8 mouse cellular contexts compared by ENCODE assay signal in the genomic region with DNA sequence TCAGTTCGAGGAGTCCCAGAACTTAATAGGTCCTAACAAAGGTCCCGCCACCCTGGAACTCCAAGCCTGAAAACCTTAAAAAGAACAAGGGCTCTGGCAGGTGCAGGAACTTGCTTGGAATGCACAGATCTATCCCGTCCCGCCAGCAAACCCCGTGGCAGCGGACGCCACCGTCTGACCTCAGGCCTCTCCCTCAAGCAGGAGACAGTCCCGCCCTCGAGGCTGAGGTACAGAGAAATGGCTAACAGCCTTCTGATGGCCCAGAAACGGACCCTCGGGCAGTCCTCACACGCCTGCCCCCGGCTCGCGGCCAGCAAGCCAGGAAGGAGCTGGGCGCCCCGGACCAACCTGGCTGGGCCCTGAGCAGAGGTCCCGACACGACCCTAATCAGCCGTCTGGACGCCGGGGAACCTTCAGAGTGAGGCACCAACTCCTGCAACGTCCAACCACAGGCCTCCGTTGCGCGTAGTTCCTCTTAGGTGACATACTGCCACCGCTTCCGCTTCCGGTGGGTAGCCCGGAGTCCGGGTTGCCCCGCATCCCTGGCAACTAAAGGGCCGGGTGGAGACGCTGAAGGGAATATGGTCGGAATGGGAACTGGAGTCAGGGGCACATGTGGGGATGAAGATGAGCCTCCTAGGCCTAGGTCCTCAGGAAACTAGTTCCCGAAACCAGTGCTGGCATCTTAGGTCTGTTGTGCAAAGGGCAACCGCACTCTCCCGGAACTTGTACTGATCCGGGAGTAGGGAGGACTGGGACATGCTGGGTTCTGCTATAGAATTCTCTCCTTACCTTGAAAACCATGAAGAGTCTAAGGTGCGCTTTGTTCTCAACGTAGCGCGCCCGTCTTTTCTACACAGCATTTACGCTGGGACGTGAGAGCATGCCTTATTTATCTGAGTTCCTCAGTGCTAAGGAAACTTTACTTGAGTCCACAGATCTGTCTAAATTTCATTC. TPM values are rescaled to one million over a fixed set of nuclear protein-coding genes. Genes with fewer than 3 reads are reported as not detected.
DNase-seq lines count a peak whose midpoint lies in the region; ATAC-seq lines count a peak whose summit lies in the region.

A gene (minus strand): TSS at position 473 of the 957 bp plus-strand sequence.

- peak; percentile 84 for DNase-seq in c-Kit-positive CD71-positive TER-119-negative erythroid progenitor cells, embryonic 14.5 days (ENCODE audit: low read depth)
- DNase-seq in forebrain, embryonic 11.5 days (ENCODE audit: low spot score) = peak; percentile 95
- DNase-seq in kidney, postnatal 36 days = peak; percentile 92 to 93
- DNase-seq in telencephalon, adult 2 months (ENCODE audit: low read depth, low spot score) = peak; percentile 94

- H3K4me1 ChIP-seq in forebrain, embryonic 11.5 days (replicated peaks; ENCODE audit: control insufficient read depth, insufficient read depth, low read length) = peaks cover 3% of the 10 kb centered on the region; the same call in 1 of the 2 replicates
- H3K4me1 ChIP-seq in heart, embryonic 16.5 days (ENCODE audit: control insufficient read depth, insufficient read depth, low read length) = peaks cover 5% of the 10 kb centered on the region
- H3K4me1 ChIP-seq in liver, embryonic 15.5 days (replicated peaks) = peaks cover 14% of the 10 kb centered on the region
- H3K4me1 ChIP-seq in neural tube, embryonic 12.5 days = peaks cover 6% of the 10 kb centered on the region

- H3K36me3 ChIP-seq in forebrain, embryonic 11.5 days (ENCODE audit: control insufficient read depth, insufficient read depth, low read length) = no peaks in the 10 kb centered on the region
- H3K36me3 ChIP-seq in heart, embryonic 16.5 days (ENCODE audit: control insufficient read depth, insufficient read depth) = peaks cover 23% of the 10 kb centered on the region
- H3K36me3 ChIP-seq in liver, embryonic 15.5 days (replicated peaks) = peaks cover 26% of the 10 kb centered on the region
- H3K36me3 ChIP-seq in neural tube, embryonic 12.5 days = peaks cover 29% of the 10 kb centered on the region

- peak within 1 kb of the TSS; percentile 80 for H3K4me2 ChIP-seq in forebrain, embryonic 11.5 days (ENCODE audit: low read depth, low read length, severe bottlenecking)
- H3K4me2 ChIP-seq in heart, embryonic 16.5 days (ENCODE audit: low read depth, low read length) = peak within 1 kb of the TSS; percentile 87
- H3K4me2 ChIP-seq in liver, embryonic 15.5 days = peak within 1 kb of the TSS; percentile 73
- peak within 1 kb of the TSS; percentile 92 for H3K4me2 ChIP-seq in neural tube, embryonic 12.5 days (replicated peaks)

- ATAC-seq in CD4-positive, CD25-positive, alpha-beta regulatory T cell, adult 4 months = peak; percentile 99
- peak; percentile 98 for ATAC-seq in forebrain, embryonic 11.5 days (replicated peaks; ENCODE audit: low FRiP score)
- peak; percentile 99 for ATAC-seq in heart, embryonic 16.5 days (replicated peaks; ENCODE audit: extremely low read depth, insufficient read depth, low FRiP score)
- peak; percentile 98 for ATAC-seq in liver, embryonic 15.5 days (ENCODE audit: insufficient read depth)
- ATAC-seq in neural tube, embryonic 12.5 days (ENCODE audit: low FRiP score, low read depth) = peak; percentile 99

- 5% methylated on average over 47 of the region's 47 CpGs for WGBS in forebrain, embryonic 11.5 days
- 5% methylated on average over 47 of the region's 47 CpGs for WGBS in heart, embryonic 16.5 days
- WGBS in liver, embryonic 15.5 days (ENCODE audit: insufficient replicate concordance) = 6% methylated on average over 47 of the region's 47 CpGs
- 5% methylated on average over 47 of the region's 47 CpGs for WGBS in neural tube, embryonic 12.5 days

- H3K4me3 ChIP-seq in forebrain, embryonic 11.5 days (ENCODE audit: low read depth, low read length) = peak within 1 kb of the TSS; percentile 83
- peak within 1 kb of the TSS; percentile 99 for H3K4me3 ChIP-seq in heart, embryonic 16.5 days (ENCODE audit: low read length)
- peak within 1 kb of the TSS; percentile 75 for H3K4me3 ChIP-seq in liver, embryonic 15.5 days (replicated peaks)
- peak within 1 kb of the TSS; percentile 85 for H3K4me3 ChIP-seq in neural tube, embryonic 12.5 days

- H3K27ac ChIP-seq in forebrain, embryonic 11.5 days (ENCODE audit: low read depth, low read length) = no peak within 1 kb of the TSS
- H3K27ac ChIP-seq in heart, embryonic 16.5 days (ENCODE audit: low read length) = peak within 1 kb of the TSS; percentile 74
- H3K27ac ChIP-seq in liver, embryonic 15.5 days (replicated peaks) = peak within 1 kb of the TSS; percentile 20; the same call in 1 of the 2 replicates
- no peak within 1 kb of the TSS for H3K27ac ChIP-seq in neural tube, embryonic 12.5 days

- H3K9ac ChIP-seq in forebrain, embryonic 11.5 days (ENCODE audit: low read length) = peak within 1 kb of the TSS; percentile 90
- H3K9ac ChIP-seq in heart, embryonic 16.5 days (ENCODE audit: low read length) = peak within 1 kb of the TSS; percentile 97
- peak within 1 kb of the TSS; percentile 73 for H3K9ac ChIP-seq in liver, embryonic 15.5 days
- peak within 1 kb of the TSS; percentile 81 for H3K9ac ChIP-seq in neural tube, embryonic 12.5 days

- H3K9me3 ChIP-seq in forebrain, embryonic 11.5 days (ENCODE audit: control insufficient read depth, low read length) = no peaks in the 10 kb centered on the region
- no peaks in the 10 kb centered on the region for H3K9me3 ChIP-seq in heart, embryonic 16.5 days (replicated peaks; ENCODE audit: control insufficient read depth, low read length)
- no peaks in the 10 kb centered on the region for H3K9me3 ChIP-seq in liver, embryonic 15.5 days (replicated peaks)
- no peaks in the 10 kb centered on the region for H3K9me3 ChIP-seq in neural tube, embryonic 12.5 days

- no peaks in the 10 kb centered on the region for H3K27me3 ChIP-seq in forebrain, embryonic 11.5 days (ENCODE audit: control insufficient read depth, insufficient read depth, low read length)
- H3K27me3 ChIP-seq in heart, embryonic 16.5 days (ENCODE audit: control insufficient read depth, insufficient read depth, low read length) = no peaks in the 10 kb centered on the region
- H3K27me3 ChIP-seq in liver, embryonic 15.5 days = no peaks in the 10 kb centered on the region
- no peaks in the 10 kb centered on the region for H3K27me3 ChIP-seq in neural tube, embryonic 12.5 days (replicated peaks)

RNA-seq across cellular contexts. Expression of the gene that starts here (rescaled TPM):
- polyA plus RNA-seq in CD4-positive, CD25-positive, alpha-beta regulatory T cell, adult 4 months (2017; shearing (Covaris generic)) = 10 to 100 TPM; 55.1 to 70.7 TPM
- polyA plus RNA-seq in forebrain, embryonic 11.5 days (2014; fragmentation: Nextera tagmentation; extraction: Ambion mirVana) = 51.4 and 51.9 TPM in 2 replicates
- polyA plus RNA-seq in heart, embryonic 16.5 days (2015; fragmentation: Nextera tagmentation; extraction: Ambion mirVana) = 64.8 and 71.5 TPM in 2 replicates
- 29.4 and 32.2 TPM in 2 replicates for polyA plus RNA-seq in liver, embryonic 15.5 days (2015; fragmentation: Nextera tagmentation; extraction: Ambion mirVana)
- 50.5 and 57.6 TPM in 2 replicates for polyA plus RNA-seq in neural tube, embryonic 12.5 days (2016; fragmentation: Nextera tagmentation; extraction: Ambion mirVana)

Comparison
In these comparisons a context has a peak if more than half of its experiments do, and no peak if none do; other contexts are left out.
1. H3K27ac ChIP-seq: peak in heart, embryonic 16.5 days (single experiment) and liver, embryonic 15.5 days (single experiment); none in forebrain, embryonic 11.5 days (single experiment) and neural tube, embryonic 12.5 days (single experiment).
2. Peak in every context shown above with its lines, with median percentiles within 50 percentile points of each other: ATAC-seq, DNase-seq, H3K4me2 ChIP-seq, H3K4me3 ChIP-seq and H3K9ac ChIP-seq.